In the genomic region with DNA sequence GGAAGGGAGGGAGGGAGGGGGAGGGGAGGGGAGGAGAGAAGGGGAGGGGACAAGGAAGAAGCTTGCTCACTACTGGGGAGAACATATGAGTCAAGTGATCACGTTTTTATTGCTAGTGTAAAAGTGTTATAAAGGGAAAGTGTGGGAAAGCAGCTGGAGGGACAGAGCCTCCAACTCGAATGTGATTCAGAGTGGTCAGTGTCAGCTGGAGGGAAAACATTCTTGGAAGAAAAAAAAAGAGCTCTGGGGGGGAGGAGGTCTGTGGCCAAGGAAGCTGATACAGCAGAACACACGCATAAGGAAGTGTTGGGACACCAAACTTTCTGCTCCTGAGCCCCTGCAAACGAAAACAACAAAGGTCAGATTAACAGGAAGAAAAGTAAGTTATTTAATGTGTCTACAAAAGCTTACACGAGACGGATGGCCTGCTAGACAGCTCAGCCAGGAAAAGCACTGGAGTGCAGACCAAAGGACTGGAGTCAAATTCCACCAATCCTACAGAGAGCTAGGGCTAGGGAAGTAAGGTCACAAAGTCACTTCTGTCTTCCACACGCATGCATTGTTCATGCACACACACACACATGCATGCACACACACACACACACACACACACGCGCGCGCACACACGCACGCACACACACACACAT, we compare ENCODE assay signal across 9 mouse cellular contexts.
DNase-seq lines count a peak whose midpoint lies in the region; ATAC-seq and TF ChIP-seq lines count a peak whose summit lies in the region.
"Had no signal": no experiment of that assay in that cellular context is flagged by ENCODE, and none has a peak within 500 bp of the region (broad histone marks: within the 10 kb centered on the region; RNA-seq: fewer than 3 reads in every experiment).

No protein-coding gene starts in this region.

- H3K4me3 ChIP-seq in liver, embryonic 16.5 days (ENCODE audit: low read depth, low read length): no peak overlapping the region
- no peak overlapping the region for H3K4me3 ChIP-seq in liver, embryonic 12.5 days
- no peak overlapping the region for H3K4me3 ChIP-seq in intestine, postnatal 0 days (ENCODE audit: low read depth, low read length)
- no peak overlapping the region for H3K4me3 ChIP-seq in stomach, embryonic 16.5 days (replicated peaks; ENCODE audit: low read length)
- H3K4me3 ChIP-seq: forebrain, embryonic 10.5 days had no signal

- WGBS in liver, embryonic 16.5 days (ENCODE audit: insufficient replicate concordance): 56% methylated on average over 13 of the region's 13 CpGs
- 62% methylated on average over 13 of the region's 13 CpGs for WGBS in liver, embryonic 12.5 days (ENCODE audit: insufficient replicate concordance)
- WGBS in intestine, postnatal 0 days: 47% methylated on average over 13 of the region's 13 CpGs
- WGBS in stomach, embryonic 16.5 days: 40% methylated on average over 13 of the region's 13 CpGs

- ATAC-seq in liver, embryonic 16.5 days (ENCODE audit: low read depth): peak; percentile 24; the same call in 1 of the 2 replicates
- ATAC-seq in liver, embryonic 12.5 days: no peak
- ATAC-seq in intestine, postnatal 0 days: peak; percentile 74
- 0 out of 2 replicates have a peak, but pooled peaks have one; percentile 44 for ATAC-seq in stomach, embryonic 16.5 days (ENCODE audit: insufficient read depth, low FRiP score)

- no peaks in the 10 kb centered on the region for H3K4me1 ChIP-seq in liver, embryonic 16.5 days (ENCODE audit: control insufficient read depth, low read depth, low read length)
- H3K4me1 ChIP-seq in liver, embryonic 12.5 days: no peaks in the 10 kb centered on the region
- 0 out of 2 replicates have a peak, but pooled peaks cover 3% of the 10 kb centered on the region for H3K4me1 ChIP-seq in intestine, postnatal 0 days (replicated peaks; ENCODE audit: control insufficient read depth, insufficient read depth, low read length)
- no peaks in the 10 kb centered on the region for H3K4me1 ChIP-seq in stomach, embryonic 16.5 days (ENCODE audit: control insufficient read depth, insufficient read depth, low read length)

- no peak for TF ChIP-seq CTCF in intestine, postnatal 0 days (IDR thresholded peaks at IDR 0.05; ENCODE audit: low read depth)

- no peak overlapping the region for H3K4me2 ChIP-seq in liver, embryonic 16.5 days (ENCODE audit: low read depth, low read length)
- H3K4me2 ChIP-seq in liver, embryonic 12.5 days: no peak overlapping the region
- H3K4me2 ChIP-seq in intestine, postnatal 0 days (replicated peaks; ENCODE audit: low read depth): no peak overlapping the region
- H3K4me2 ChIP-seq in stomach, embryonic 16.5 days (ENCODE audit: low read depth, low read length): no peak overlapping the region

- H3K36me3 ChIP-seq in liver, embryonic 16.5 days (ENCODE audit: control insufficient read depth, insufficient read depth): no peaks in the 10 kb centered on the region
- H3K36me3 ChIP-seq in liver, embryonic 12.5 days: no peaks in the 10 kb centered on the region
- no peaks in the 10 kb centered on the region for H3K36me3 ChIP-seq in intestine, postnatal 0 days (ENCODE audit: control insufficient read depth, insufficient read depth)
- no peaks in the 10 kb centered on the region for H3K36me3 ChIP-seq in stomach, embryonic 16.5 days (ENCODE audit: control insufficient read depth, insufficient read depth, low read length)
- H3K36me3 ChIP-seq: forebrain, embryonic 10.5 days had no signal

- DNase-seq in embryo, embryonic 11 days: peak; percentile 32
- DNase-seq in cerebellum, adult 11 months: no peak
- DNase-seq in retina, postnatal 1 day: no peak
- DNase-seq: right cerebral cortex, adult 18-20 months had no signal

- H3K27me3 ChIP-seq in liver, embryonic 16.5 days (ENCODE audit: control insufficient read depth, insufficient read depth, low read depth, low read length): no peaks in the 10 kb centered on the region
- no peaks in the 10 kb centered on the region for H3K27me3 ChIP-seq in liver, embryonic 12.5 days (replicated peaks)
- H3K27me3 ChIP-seq in intestine, postnatal 0 days (replicated peaks; ENCODE audit: control insufficient read depth, insufficient read depth, low read length): no peaks in the 10 kb centered on the region
- no peaks in the 10 kb centered on the region for H3K27me3 ChIP-seq in stomach, embryonic 16.5 days (ENCODE audit: control insufficient read depth, insufficient read depth, low read length)

- no peak overlapping the region for H3K27ac ChIP-seq in liver, embryonic 16.5 days (ENCODE audit: low read length)
- H3K27ac ChIP-seq in liver, embryonic 12.5 days: no peak overlapping the region
- H3K27ac ChIP-seq in intestine, postnatal 0 days (ENCODE audit: low read depth, low read length): no peak overlapping the region
- H3K27ac ChIP-seq in stomach, embryonic 16.5 days (ENCODE audit: low read length): peak overlapping the region; percentile 48
- H3K27ac ChIP-seq: forebrain, embryonic 10.5 days had no signal

- no peak overlapping the region for H3K9ac ChIP-seq in liver, embryonic 16.5 days (ENCODE audit: low read depth, low read length)
- H3K9ac ChIP-seq in liver, embryonic 12.5 days: no peak overlapping the region
- no peak overlapping the region for H3K9ac ChIP-seq in intestine, postnatal 0 days (ENCODE audit: low read depth, low read length)
- H3K9ac ChIP-seq in stomach, embryonic 16.5 days (ENCODE audit: low read length): 0 out of 2 replicates have a peak overlapping the region, but pooled peaks have one; percentile 31

- H3K9me3 ChIP-seq in liver, embryonic 16.5 days (replicated peaks; ENCODE audit: control insufficient read depth, low read length): no peaks in the 10 kb centered on the region
- H3K9me3 ChIP-seq in liver, embryonic 12.5 days (replicated peaks): no peaks in the 10 kb centered on the region
- H3K9me3 ChIP-seq in intestine, postnatal 0 days (ENCODE audit: control insufficient read depth): no peaks in the 10 kb centered on the region
- peaks cover under 1% of the 10 kb centered on the region; the same call in 1 of the 2 replicates for H3K9me3 ChIP-seq in stomach, embryonic 16.5 days (replicated peaks; ENCODE audit: control insufficient read depth, low read length)
